ENCODE assay signal across 27 mouse cellular contexts in the genomic region with DNA sequence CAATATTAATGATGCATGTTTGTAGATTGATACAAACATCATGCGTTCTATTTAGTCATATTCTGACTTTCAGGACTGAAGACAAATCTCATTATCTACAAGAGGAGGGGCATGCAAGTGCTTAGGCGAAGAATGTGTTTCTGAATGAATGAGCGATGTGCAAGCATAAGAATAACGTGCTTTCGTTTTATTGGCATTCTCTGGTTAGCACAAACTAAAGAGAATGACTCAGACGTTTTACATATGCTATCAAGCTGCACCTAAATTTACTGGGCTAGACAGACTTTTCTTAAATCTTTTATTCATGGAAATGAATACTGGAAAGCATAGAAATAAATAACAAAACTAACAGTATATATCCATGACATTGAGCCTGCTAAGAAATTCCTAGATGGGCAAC.
"Had no signal": no experiment of that assay in that cellular context is flagged by ENCODE, and none has a peak within 500 bp of the region (broad histone marks: within the 10 kb centered on the region; RNA-seq: fewer than 3 reads in every experiment).

No protein-coding gene starts in this region.

- H3K4me2 ChIP-seq: heart, embryonic 12.5 days; hindbrain, embryonic 12.5 days; hindbrain, embryonic 14.5 days; intestine, embryonic 15.5 days; limb, embryonic 12.5 days; liver, embryonic 11.5 days; liver, embryonic 13.5 days had no signal

- H3K9me3 ChIP-seq: heart, embryonic 10.5 days; heart, embryonic 12.5 days; hindbrain, embryonic 10.5 days; hindbrain, embryonic 12.5 days; intestine, embryonic 15.5 days; limb, embryonic 10.5 days; limb, embryonic 12.5 days; liver, embryonic 13.5 days had no signal

- H3K4me1 ChIP-seq: heart, embryonic 10.5 days; heart, embryonic 12.5 days; hindbrain, embryonic 10.5 days; hindbrain, embryonic 12.5 days; intestine, embryonic 15.5 days; liver, embryonic 13.5 days had no signal

- H3K4me3 ChIP-seq: heart, adult 2 months; heart, embryonic 10.5 days; heart, embryonic 12.5 days; hindbrain, embryonic 10.5 days; hindbrain, embryonic 12.5 days; intestine, embryonic 15.5 days; layer of hippocampus, adult 2 months; left cerebral cortex, adult 2 months; limb, embryonic 10.5 days; limb, embryonic 12.5 days; liver, embryonic 13.5 days had no signal

- DNase-seq: gastrocnemius, postnatal 14 days; gastrocnemius, postnatal 36 days; heart, adult 11 months; heart, adult 2 months; heart, postnatal 10 days; heart, postnatal 4 days; kidney, adult 18-20 months; kidney, adult 8-10 months; kidney, postnatal 10 days; kidney, postnatal 25 days; kidney, postnatal 4 days; liver; liver, embryonic 13.5 days had no signal

- H3K36me3 ChIP-seq: heart, embryonic 10.5 days; heart, embryonic 12.5 days; hindbrain, embryonic 10.5 days; hindbrain, embryonic 12.5 days; intestine, embryonic 15.5 days; limb, embryonic 10.5 days; limb, embryonic 12.5 days; liver, embryonic 13.5 days had no signal

- H3K27me3 ChIP-seq: heart, embryonic 12.5 days; hindbrain, embryonic 12.5 days; intestine, embryonic 15.5 days; limb, embryonic 12.5 days; liver, embryonic 13.5 days had no signal

- H3K27ac ChIP-seq: heart, adult 2 months; heart, embryonic 10.5 days; hindbrain, embryonic 10.5 days; hindbrain, embryonic 12.5 days; hindbrain, embryonic 14.5 days; intestine, embryonic 15.5 days; layer of hippocampus, adult 2 months; left cerebral cortex, adult 2 months; limb, embryonic 10.5 days; limb, embryonic 12.5 days; liver, embryonic 13.5 days had no signal

- H3K9ac ChIP-seq: heart, embryonic 12.5 days; hindbrain, embryonic 12.5 days; hindbrain, embryonic 14.5 days; intestine, embryonic 15.5 days; limb, embryonic 12.5 days; liver, embryonic 13.5 days had no signal

- ATAC-seq: hindbrain, embryonic 16.5 days; inflammation-experienced regulatory T-cells, adult 6 months; intestine, embryonic 15.5 days; intestine, postnatal 0 days had no signal
